Mouse (Mus musculus) heart, adult 9 months (tissue): Measurements from ENCODE around the gene Mrpl54.
"Not testable (repeated sequence)": the region's sequence is repeated elsewhere in the genome, so short reads cannot be mapped to it uniquely, and the experiment has no call there.

Experiments used
- DNase-seq, 2 experiments: peaks; one replicate each; pipeline ENCODE4 v3.0.0; 2022; ENCODE audit warnings: low spot score in 2 of 2

Gene Mrpl54

GRCm38 (mm10) chr10:81229735-81230437 is 36.8 kb downstream of the Mrpl54 start:
- no peak for DNase-seq

- not testable (repeated sequence) for DNase-seq
Measured at GRCm38 (mm10) chr10:81223731-81224130, 43.0 kb downstream of the Mrpl54 start.

GRCm38 (mm10) chr10:81221402-81222015 is 45.2 kb downstream of the Mrpl54 start:
- no peak for DNase-seq

- DNase-seq: peak in 1 of 2 experiments; percentile 44
Measured at GRCm38 (mm10) chr10:81217964-81218363, 48.8 kb downstream of the Mrpl54 start.

- not testable (repeated sequence) for DNase-seq
Measured at GRCm38 (mm10) chr10:81217267-81217666, 49.5 kb downstream of the Mrpl54 start.

- no peak for DNase-seq
Measured at GRCm38 (mm10) chr10:81216810-81217209, 49.9 kb downstream of the Mrpl54 start.

GRCm38 (mm10) chr10:81216260-81216659 is 50.5 kb downstream of the Mrpl54 start:
- no peak for DNase-seq
